Mouse (Mus musculus): ENCODE results near the gene Ccdc113.

DNA sequence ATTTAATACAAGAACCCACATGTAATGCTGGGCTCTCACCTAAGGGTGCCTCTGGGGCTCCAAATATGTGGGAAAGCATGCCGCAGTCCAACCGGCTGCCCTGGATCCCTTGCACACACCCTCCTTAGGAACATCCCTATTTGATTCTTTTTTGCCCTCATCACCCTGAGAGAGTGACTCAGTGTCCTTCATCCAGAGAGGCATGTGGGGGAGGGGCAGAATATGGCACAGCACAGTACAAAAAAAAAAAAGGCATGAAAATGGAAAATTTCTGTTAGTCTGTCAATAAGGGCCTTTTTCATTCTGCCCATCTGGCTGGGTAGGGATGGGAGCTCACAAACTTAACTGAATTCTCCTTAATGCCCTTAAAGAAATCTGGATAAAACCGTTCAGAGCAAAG lies 36.1 kb upstream of the Ccdc113 start:
- TF ChIP-seq POLR2A (IDR thresholded peaks at IDR 0.05; ENCODE audit: borderline replicate concordance, extremely low read depth, low read depth, low read length) (no peak), CTCF (IDR thresholded peaks at IDR 0.05; ENCODE audit: insufficient read depth, low read length) (no peak)

Measured in lung, adult 2 months (tissue).